Mouse (Mus musculus) adrenal gland, postnatal 4 days (tissue): Measurements from ENCODE around the gene Kmt5b. TPM values are rescaled to one million over a fixed set of nuclear protein-coding genes. Genes with fewer than 3 reads are reported as not detected.

Experiments
- DNase-seq, 2 experiments: peaks; one replicate each; pipeline ENCODE4 v3.0.0; 2021 to 2022; ENCODE audit warnings: low spot score in 2 of 2, mixed read lengths in 2 of 2
- total RNA-seq, 2 experiments: library from RNA; stranded (reverse); gene quantifications; 2 replicates each; pipeline ENCODE4 v1.2.3; 2021

Gene Kmt5b
- total RNA-seq, 2 experiments from 2014 or later, result 69.7 to 70.8 TPM

DNA sequence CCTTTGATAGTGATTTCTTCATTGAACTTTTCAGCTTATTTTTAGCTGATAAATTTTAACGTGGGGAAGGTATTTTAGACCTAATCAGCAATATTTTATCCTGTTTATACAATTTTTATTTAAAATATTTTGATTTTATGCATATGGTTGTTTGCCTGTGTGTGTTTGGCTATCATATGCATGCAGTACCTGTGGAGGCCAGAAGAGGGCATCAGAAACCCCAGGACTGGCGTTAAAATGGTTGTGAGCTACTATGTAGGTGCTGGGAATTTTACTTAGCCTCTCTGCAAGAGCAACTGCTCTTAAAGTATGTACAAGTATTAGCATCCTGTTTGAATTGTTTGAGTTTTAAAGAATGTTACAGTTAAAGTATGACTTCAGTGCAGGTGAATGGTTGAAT lies 97.7 kb downstream of the Kmt5b start:
- no peak for DNase-seq

Other genes starting within 250 kb of the Kmt5b start
- gene Ppp6r3, start 191.7 kb upstream of the Kmt5b start, total RNA-seq, result 100 to 1,000 TPM; 104 to 114 TPM
- 100 to 1,000 TPM; 109 to 117 TPM for gene Lrp5, start 80.9 kb upstream of the Kmt5b start, total RNA-seq
- 10 to 100 TPM; 23.7 to 23.9 TPM for gene 1810055G02Rik, start 59.1 kb upstream of the Kmt5b start, total RNA-seq
- 10 to 100 TPM; 63.5 to 70.5 TPM for gene Chka, start 84.4 kb downstream of the Kmt5b start, total RNA-seq
- gene Tcirg1, start 139.7 kb downstream of the Kmt5b start, total RNA-seq, result 10 to 100 TPM; 80.5 to 91.9 TPM
- 100 to 1,000 TPM; 205 to 212 TPM for gene Ndufs8, start 145.4 kb downstream of the Kmt5b start, total RNA-seq
- gene Aldh3b1, start 162.4 kb downstream of the Kmt5b start, total RNA-seq, result 100 to 1,000 TPM; 117 to 121 TPM
- 10 to 100 TPM; 53.9 to 60.7 TPM for gene Unc93b1, start 167.8 kb downstream of the Kmt5b start, total RNA-seq
- under 1 TPM; 0.67 to 0.87 TPM for gene Aldh3b3, start 191.2 kb downstream of the Kmt5b start, total RNA-seq
- gene Aldh3b2, start 204.9 kb downstream of the Kmt5b start, total RNA-seq, result 1 to 10 TPM; 7.5 to 8.4 TPM
- 10 to 100 TPM; 32.3 to 36.8 TPM for gene Acy3, start 219.1 kb downstream of the Kmt5b start, total RNA-seq
- under 1 TPM in 1 of 2 experiments, not detected in 1; 0.34 TPM for gene Tbx10, start 225.3 kb downstream of the Kmt5b start, total RNA-seq
- gene Nudt8, start 233.2 kb downstream of the Kmt5b start, total RNA-seq, result 10 to 100 TPM; 21.7 to 21.9 TPM
- gene Gm49405, start 233.2 kb downstream of the Kmt5b start, total RNA-seq, result 1 to 10 TPM; 1.7 to 1.8 TPM
- gene Doc2g, start 235.9 kb downstream of the Kmt5b start, total RNA-seq, result 1 to 10 TPM; 2.4 to 2.6 TPM
- gene Ndufv1, start 245.4 kb downstream of the Kmt5b start, total RNA-seq, result 100 to 1,000 TPM; 253 to 283 TPM